Mouse (Mus musculus): ENCODE data around the gene Tspan4. TPM values are rescaled to one million over a fixed set of nuclear protein-coding genes. Genes with fewer than 3 reads are reported as not detected.

Tspan4 gene
- total and polyA plus RNA-seq, 3 experiments = 13.5 to 28.7 (median 15.3) TPM

DNA sequence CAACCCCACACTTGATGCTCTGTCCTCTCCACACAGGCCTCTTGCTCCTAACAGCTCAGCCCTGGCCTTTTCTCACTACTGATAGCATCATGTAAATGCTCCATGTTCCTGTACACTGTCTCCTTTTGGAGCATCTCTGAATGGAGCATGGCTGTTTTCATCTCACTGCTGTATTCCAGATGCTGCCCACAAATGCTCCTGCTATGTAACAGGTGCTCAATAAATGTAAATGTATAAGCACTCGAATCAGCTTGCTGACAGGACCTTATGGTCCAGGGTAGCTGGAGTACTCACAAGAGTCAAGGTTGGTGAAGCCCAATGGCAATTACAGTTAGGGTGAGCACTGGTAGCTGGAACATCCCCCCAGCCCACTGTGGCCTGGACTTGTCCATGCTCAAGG, 3.8 kb upstream of the Tspan4 start:
- Histone ChIP-seq H3K36me3 (replicated peaks) (peaks cover 49% of the 10 kb centered on the region), H3K9me3 (replicated peaks) (no peaks in the 10 kb centered on the region), H3K4me3 (ENCODE audit: low read depth, low read length) (no peak overlapping the region), H3K4me1 (ENCODE audit: insufficient read depth, low read depth, low read length) (peaks cover 81% of the 10 kb centered on the region), H3K27me3 (ENCODE audit: insufficient read depth, low read length) (no peaks in the 10 kb centered on the region)
- DNase-seq (ENCODE audit: low spot score) (no peak), ATAC-seq (ENCODE audit: extremely low read depth, insufficient number of reproducible peaks, low FRiP score, poor library complexity, severe bottlenecking) (no peak)
- TF ChIP-seq CTCF (IDR thresholded peaks at IDR 0.05; ENCODE audit: low read depth, low read length) (no peak), GATA2 (IDR thresholded peaks at IDR 0.05; ENCODE audit: borderline replicate concordance, low read depth, low read length) (no peak), TAL1 (conservative IDR thresholded peaks at IDR 0.05; ENCODE audit: low read depth, low read length) (no peak), GATA1 (IDR thresholded peaks at IDR 0.05; ENCODE audit: borderline replicate concordance, low read length) (no peak), POLR2AphosphoS5 (IDR thresholded peaks at IDR 0.05; ENCODE audit: insufficient replicate concordance, low read depth, low read length) (no peak)

DNA sequence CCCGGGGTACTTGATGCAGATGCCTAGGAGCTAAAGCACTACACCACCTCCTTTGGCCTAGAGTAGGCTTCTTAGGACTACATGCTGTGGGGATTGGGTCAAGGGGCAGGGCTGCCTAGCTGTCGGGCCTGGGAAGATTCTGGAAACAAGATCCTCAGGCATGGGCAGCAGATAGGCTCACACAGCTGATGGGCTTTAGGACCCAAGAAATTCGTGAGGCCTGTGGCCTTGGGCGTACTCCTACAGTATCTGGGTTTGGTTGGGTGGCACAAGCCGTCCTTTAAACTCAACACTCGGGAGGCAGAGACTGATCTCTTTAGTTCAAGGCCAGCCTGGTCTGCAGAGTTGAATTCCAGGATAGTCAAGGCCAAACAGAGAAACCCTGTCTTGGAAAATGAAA, 2.8 kb upstream of the Tspan4 start:
- TF ChIP-seq CTCF (IDR thresholded peaks at IDR 0.05; ENCODE audit: low read depth, low read length) (no peak), GATA2 (IDR thresholded peaks at IDR 0.05; ENCODE audit: borderline replicate concordance, low read depth, low read length) (no peak), POLR2AphosphoS5 (IDR thresholded peaks at IDR 0.05; ENCODE audit: insufficient replicate concordance, low read depth, low read length) (no peak), TAL1 (conservative IDR thresholded peaks at IDR 0.05; ENCODE audit: low read depth, low read length) (no peak), GATA1 (IDR thresholded peaks at IDR 0.05; ENCODE audit: borderline replicate concordance, low read length) (no peak)
- Histone ChIP-seq H3K9me3 (replicated peaks) (no peaks in the 10 kb centered on the region), H3K4me3 (ENCODE audit: low read depth, low read length) (no peak overlapping the region), H3K36me3 (replicated peaks) (peaks cover 50% of the 10 kb centered on the region), H3K27me3 (ENCODE audit: insufficient read depth, low read length) (no peaks in the 10 kb centered on the region), H3K4me1 (ENCODE audit: insufficient read depth, low read depth, low read length) (peaks cover 84% of the 10 kb centered on the region)
- DNase-seq (ENCODE audit: low spot score) (no peak), ATAC-seq (ENCODE audit: extremely low read depth, insufficient number of reproducible peaks, low FRiP score, poor library complexity, severe bottlenecking) (no peak)

DNA sequence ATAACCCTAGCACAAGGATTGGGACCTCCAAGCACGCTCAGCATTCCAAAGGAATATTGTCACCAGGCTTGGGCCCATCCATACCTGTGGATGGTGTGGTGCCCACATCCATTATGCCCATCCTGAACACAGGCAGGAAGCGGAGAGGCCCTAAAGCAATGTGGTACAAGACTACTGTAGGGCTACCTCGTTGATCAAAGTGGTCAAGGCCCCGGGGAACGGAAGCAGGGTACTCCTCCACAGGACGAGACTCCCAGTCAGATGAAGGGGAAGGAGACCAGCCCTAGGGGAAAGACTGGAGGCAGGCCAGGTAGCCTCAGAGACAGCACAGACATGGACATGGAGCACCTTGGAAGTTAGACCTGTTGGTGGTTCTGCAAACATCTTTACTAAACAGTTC, 2.3 kb upstream of the Tspan4 start:
- Histone ChIP-seq H3K9me3 (replicated peaks) (no peaks in the 10 kb centered on the region), H3K4me3 (ENCODE audit: low read depth, low read length) (no peak overlapping the region), H3K36me3 (replicated peaks) (peaks cover 55% of the 10 kb centered on the region), H3K4me1 (ENCODE audit: insufficient read depth, low read depth, low read length) (peaks cover 84% of the 10 kb centered on the region), H3K27me3 (ENCODE audit: insufficient read depth, low read length) (no peaks in the 10 kb centered on the region)
- DNase-seq (ENCODE audit: low spot score) (no peak), ATAC-seq (ENCODE audit: extremely low read depth, insufficient number of reproducible peaks, low FRiP score, poor library complexity, severe bottlenecking) (no peak)
- TF ChIP-seq GATA1 (IDR thresholded peaks at IDR 0.05; ENCODE audit: borderline replicate concordance, low read length) (no peak), TAL1 (conservative IDR thresholded peaks at IDR 0.05; ENCODE audit: low read depth, low read length) (no peak), GATA2 (IDR thresholded peaks at IDR 0.05; ENCODE audit: borderline replicate concordance, low read depth, low read length) (no peak)

DNA sequence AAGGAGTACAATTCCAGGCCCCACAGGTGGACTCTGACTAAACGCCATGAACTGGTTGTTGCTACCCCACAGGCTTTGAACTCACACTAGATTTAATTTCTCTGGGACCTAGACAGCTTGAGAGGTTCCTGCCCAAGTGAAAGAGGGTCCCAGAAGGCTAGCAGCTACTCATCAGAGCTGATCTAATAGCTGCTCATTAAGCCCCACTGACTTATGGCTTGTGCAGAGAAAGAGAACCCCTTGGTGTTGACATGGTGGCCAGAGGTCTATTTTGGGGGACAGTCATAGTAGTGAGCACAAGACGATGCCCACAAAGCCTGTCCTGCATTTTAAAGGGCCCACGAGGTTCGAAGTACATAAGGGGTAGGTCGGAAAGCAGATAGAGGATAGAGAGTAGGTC, 880 bp upstream of the Tspan4 start:
- DNase-seq (ENCODE audit: low spot score) = no peak
- TF ChIP-seq POLR2AphosphoS5 (IDR thresholded peaks at IDR 0.05; ENCODE audit: insufficient replicate concordance, low read depth, low read length) (no peak), GATA1 (IDR thresholded peaks at IDR 0.05; ENCODE audit: borderline replicate concordance, low read length) (no peak), GATA2 (IDR thresholded peaks at IDR 0.05; ENCODE audit: borderline replicate concordance, low read depth, low read length) (no peak), CTCF (IDR thresholded peaks at IDR 0.05; ENCODE audit: low read depth, low read length) (no peak), TAL1 (conservative IDR thresholded peaks at IDR 0.05; ENCODE audit: low read depth, low read length) (no peak)
- ATAC-seq (ENCODE audit: extremely low read depth, insufficient number of reproducible peaks, low FRiP score, poor library complexity, severe bottlenecking) = no peak
- Histone ChIP-seq H3K4me1 (ENCODE audit: insufficient read depth, low read depth, low read length) (peaks cover 78% of the 10 kb centered on the region), H3K36me3 (replicated peaks) (peaks cover 58% of the 10 kb centered on the region), H3K9me3 (replicated peaks) (no peaks in the 10 kb centered on the region), H3K4me3 (ENCODE audit: low read depth, low read length) (peak overlapping the region; percentile 84), H3K27me3 (ENCODE audit: insufficient read depth, low read length) (no peaks in the 10 kb centered on the region)

DNA sequence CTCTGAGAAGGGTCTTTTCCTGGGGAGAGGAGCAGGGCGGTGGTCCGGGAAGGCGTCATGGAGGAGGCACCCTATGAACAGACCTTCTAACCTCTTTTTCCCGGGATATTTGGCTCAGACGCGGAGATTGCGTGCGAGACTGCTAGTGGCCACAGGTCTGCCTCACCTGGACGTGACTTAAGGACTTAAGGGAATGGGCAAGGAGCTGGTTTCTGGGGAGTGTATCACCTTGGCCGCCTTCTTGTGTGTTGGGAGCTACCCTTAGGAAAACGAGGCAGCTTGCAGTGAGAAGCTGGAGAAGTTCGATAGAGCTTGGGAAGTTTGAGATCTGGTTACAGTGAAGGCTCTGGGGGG, 742 bp downstream of the Tspan4 start:
- H3K4me3 ChIP-seq (ENCODE audit: low read depth, low read length) = peak overlapping the region; percentile 84
- TF ChIP-seq CTCF (IDR thresholded peaks at IDR 0.05; ENCODE audit: low read depth, low read length) (no peak), GATA2 (IDR thresholded peaks at IDR 0.05; ENCODE audit: borderline replicate concordance, low read depth, low read length) (no peak), TAL1 (conservative IDR thresholded peaks at IDR 0.05; ENCODE audit: low read depth, low read length) (no peak), GATA1 (IDR thresholded peaks at IDR 0.05; ENCODE audit: borderline replicate concordance, low read length) (no peak), POLR2AphosphoS5 (IDR thresholded peaks at IDR 0.05; ENCODE audit: insufficient replicate concordance, low read depth, low read length) (no peak)
- H3K36me3 ChIP-seq (replicated peaks) = peaks cover 54% of the 10 kb centered on the region
- ATAC-seq (ENCODE audit: extremely low read depth, insufficient number of reproducible peaks, low FRiP score, poor library complexity, severe bottlenecking) (no peak), DNase-seq (ENCODE audit: low spot score) (no peak)
- H3K4me1 ChIP-seq (ENCODE audit: insufficient read depth, low read depth, low read length) = peaks cover 68% of the 10 kb centered on the region
- no peaks in the 10 kb centered on the region for H3K9me3 ChIP-seq (replicated peaks)
- no peaks in the 10 kb centered on the region for H3K27me3 ChIP-seq (ENCODE audit: insufficient read depth, low read length)

DNA sequence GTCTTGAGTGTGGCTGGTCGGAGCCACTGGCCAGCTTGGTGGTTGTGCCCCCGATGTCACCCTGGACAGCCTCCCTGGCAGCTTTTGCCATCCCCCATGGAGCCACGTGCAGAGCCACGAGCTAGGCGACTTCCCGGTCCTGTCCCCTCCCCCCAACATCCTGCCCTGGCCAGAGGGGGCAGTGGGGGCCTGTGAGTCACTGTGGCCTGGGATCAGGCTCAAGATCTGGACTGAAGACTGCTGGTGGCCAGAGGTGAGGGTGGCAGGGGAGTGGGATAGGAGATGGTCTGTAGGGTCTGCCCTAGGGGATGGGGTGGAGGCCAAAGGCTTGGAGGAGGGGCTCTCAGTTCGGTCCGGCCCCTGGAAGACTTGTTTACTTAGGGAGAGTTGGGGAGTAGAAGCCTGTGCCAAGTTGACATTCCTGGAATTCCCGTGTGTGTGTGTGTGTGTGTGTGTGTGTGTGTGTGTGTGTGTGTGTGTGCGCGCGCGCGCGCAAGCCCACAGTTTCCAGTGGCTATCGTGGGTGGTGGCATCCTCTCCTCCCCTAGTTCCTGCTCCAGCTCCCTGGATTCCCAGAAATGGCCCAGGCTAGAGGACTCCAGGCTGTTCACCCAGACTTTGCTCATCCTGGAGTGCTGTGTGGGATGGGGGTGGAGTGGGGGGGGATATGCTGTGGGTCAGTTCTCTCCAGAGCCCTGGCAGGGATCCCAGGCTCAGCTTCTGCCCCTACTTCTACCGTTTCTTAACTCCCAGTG, 1.4 kb downstream of the Tspan4 start:
- Histone ChIP-seq H3K4me3 (ENCODE audit: low read depth, low read length) (peak overlapping the region; percentile 84), H3K27me3 (ENCODE audit: insufficient read depth, low read length) (no peaks in the 10 kb centered on the region), H3K9me3 (replicated peaks) (no peaks in the 10 kb centered on the region), H3K4me1 (ENCODE audit: insufficient read depth, low read depth, low read length) (peaks cover 69% of the 10 kb centered on the region), H3K36me3 (replicated peaks) (peaks cover 54% of the 10 kb centered on the region)
- DNase-seq (ENCODE audit: low spot score) (peak; percentile 66), ATAC-seq (ENCODE audit: extremely low read depth, insufficient number of reproducible peaks, low FRiP score, poor library complexity, severe bottlenecking) (peak; percentile 66)
- TF ChIP-seq GATA1 (IDR thresholded peaks at IDR 0.05; ENCODE audit: borderline replicate concordance, low read length) = no peak
- TF ChIP-seq GATA2 (IDR thresholded peaks at IDR 0.05; ENCODE audit: borderline replicate concordance, low read depth, low read length) = no peak
- no peak for TF ChIP-seq POLR2AphosphoS5 (IDR thresholded peaks at IDR 0.05; ENCODE audit: insufficient replicate concordance, low read depth, low read length)
- TF ChIP-seq CTCF (IDR thresholded peaks at IDR 0.05; ENCODE audit: low read depth, low read length) = no peak
- no peak for TF ChIP-seq TAL1 (conservative IDR thresholded peaks at IDR 0.05; ENCODE audit: low read depth, low read length)
